Mouse (Mus musculus) adrenal gland (tissue): ENCODE results near the gene Nde1.

Experiments used
- intact Hi-C: fragments of 180-260 bp; cut with DNase I; formaldehyde crosslinking; loops from one replicate; pipeline ENCODE4 v1.15.1; 2025
- microRNA-seq, 2 experiments: library from miRNA; unstranded; fragments of <30 nt; microRNA quantifications; one replicate each; pipeline ENCODE4; 2019

The Nde1 gene

DNA sequence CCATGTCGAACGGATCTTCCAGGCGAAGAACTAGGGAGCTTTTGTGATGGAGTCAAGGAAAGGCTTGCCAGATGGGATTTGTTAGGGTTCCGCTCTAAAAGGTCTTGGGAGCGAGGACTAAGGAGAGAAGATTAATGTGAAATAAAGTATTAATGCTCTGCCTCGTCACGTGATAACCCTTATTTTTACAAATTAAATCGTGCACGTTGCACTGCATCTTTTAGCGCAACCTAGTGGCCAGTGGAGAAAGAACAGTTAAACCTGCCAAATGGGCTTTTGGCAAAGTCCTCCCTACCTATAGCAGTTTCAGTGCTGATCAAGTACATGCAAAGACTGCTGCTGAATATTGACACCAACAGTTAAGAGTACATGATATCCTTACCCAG lies 3.3 kb upstream of the Nde1 start:
- intact Hi-C loops: loop anchor here (5.0 kb wide), 1 partner anchor 257 kb away; the partner anchor contains the start of genes Mpv17l and Pdxdc1

DNA sequence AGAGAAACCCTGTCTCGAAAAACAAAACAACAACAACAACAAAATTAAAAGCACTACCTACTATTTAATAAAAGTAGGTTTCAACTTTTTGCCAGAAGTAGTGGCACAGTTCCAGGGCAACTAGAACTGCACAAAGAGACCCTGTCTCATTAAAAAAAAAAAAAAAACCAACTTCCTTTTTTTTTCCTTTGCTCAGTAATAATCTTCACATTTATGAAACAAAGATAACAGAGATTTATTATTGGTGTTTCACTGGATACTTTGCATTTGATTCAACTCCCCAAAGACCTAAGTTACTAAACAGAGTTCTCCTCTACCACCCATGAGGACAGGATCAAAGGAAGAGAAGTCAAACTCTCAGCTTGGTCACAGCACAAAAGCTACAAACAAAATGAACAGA lies 2.1 kb upstream of the Nde1 start:
- intact Hi-C loops: loop anchor here (5.0 kb wide), 1 partner anchor 259 kb away; the partner anchor contains the start of genes Mpv17l and Pdxdc1

GRCm38 (mm10) chr16:14163731-14164130 lies 656 bp downstream of the Nde1 start:
- intact Hi-C loops: loop anchor here (5.0 kb wide), 1 partner anchor 261 kb away; the partner anchor contains the start of genes Mpv17l and Pdxdc1

GRCm38 (mm10) chr16:14166490-14166889 lies 3.4 kb downstream of the Nde1 start:
- intact Hi-C loops: no loop called here

- intact Hi-C loops: no loop called here
Observed at GRCm38 (mm10) chr16:14169706-14170105, 6.6 kb downstream of the Nde1 start.

GRCm38 (mm10) chr16:14178041-14178440 lies 15.0 kb downstream of the Nde1 start:
- intact Hi-C loops: no loop called here

DNA sequence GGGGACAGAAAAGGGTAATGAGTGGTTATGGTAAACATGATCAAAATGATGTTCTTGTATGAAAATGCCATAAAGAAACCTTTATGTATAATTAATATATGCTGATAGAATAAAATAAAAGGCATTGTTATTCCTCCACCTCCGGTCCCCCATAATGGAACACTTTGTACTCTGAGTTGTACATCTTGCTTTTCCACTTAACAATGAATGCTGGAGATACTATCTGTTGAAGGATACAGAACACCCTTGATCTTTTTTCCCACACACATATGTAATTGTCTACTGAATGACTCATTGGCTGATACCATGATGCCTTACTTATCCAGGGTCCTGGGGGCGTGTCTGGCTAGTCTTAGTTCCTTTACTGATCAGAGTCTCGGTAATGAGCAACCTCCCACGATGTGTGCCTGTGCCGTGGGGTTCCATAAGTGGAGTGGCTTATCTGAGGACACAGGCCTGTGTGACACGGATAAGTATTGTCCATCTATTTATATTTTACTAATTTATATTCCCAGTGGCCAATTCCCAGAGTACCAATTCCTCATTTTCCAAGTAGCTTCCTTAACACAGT lies 17.2 kb downstream of the Nde1 start:
- intact Hi-C loops: no loop called here

DNA sequence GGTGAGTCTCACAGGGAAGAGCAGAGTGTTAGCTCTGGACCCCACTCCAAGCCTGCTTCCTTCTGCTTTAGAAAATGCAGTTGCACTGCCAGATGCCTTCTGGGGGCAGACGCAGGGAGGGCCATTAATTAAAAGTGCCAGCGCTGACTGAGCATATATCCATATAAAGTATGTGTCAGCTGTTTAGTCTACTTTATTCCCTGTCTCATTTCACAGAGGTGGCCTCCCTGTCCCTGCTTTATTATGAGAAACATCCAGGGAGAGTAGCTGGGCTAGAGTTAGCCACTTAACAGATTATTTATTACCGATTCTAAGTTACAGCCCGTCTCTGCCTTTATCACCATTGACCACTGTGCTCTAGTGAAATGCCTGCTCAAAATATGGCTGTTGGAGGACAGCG lies 19.3 kb downstream of the Nde1 start:
- intact Hi-C loops: no loop called here

- intact Hi-C loops: no loop called here
Observed at GRCm38 (mm10) chr16:14183856-14184255, 20.8 kb downstream of the Nde1 start.

GRCm38 (mm10) chr16:14185516-14185915 lies 22.4 kb downstream of the Nde1 start:
- intact Hi-C loops: no loop called here

DNA sequence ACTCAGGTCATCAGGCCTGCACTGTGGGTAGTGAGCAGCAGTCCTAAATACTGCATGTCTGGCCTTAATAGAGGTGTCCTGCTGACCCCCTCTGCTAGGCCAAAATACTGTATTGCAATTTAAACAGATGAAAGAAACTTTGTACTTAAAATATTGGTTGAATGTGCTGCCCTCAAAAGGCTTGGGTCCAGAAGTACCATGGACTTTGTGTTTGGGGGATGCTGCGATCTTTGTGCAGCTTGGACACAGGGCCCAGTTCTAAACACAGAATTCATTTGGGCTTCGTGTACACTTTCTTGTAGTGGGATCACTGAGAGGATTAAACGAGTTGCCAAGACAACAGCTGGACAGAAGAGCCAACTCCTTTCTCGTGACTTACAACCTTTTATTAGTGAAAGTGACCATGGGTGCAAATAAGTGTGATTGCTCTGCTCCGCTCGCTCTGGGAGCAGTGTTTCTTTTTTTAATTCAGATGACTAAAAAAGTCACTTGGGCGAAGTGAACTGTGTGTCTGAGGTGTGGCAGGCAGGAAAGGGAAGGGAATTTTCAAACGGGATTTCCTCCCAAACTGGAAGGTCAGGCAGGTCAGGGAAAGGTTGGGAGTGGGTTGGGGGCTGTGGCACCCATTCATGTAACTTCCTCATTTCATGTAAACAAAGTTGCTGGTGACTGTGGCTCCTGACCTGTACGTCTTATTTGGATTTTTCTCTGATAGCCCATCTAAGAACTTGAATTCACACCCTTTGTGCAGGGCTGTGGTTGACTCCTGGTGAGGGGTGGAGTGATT lies 31.3 kb downstream of the Nde1 start:
- intact Hi-C loops: loop anchor here (10.0 kb wide), 1 partner anchor 290 kb away; the partner anchor contains the start of genes Mpv17l and Pdxdc1

DNA sequence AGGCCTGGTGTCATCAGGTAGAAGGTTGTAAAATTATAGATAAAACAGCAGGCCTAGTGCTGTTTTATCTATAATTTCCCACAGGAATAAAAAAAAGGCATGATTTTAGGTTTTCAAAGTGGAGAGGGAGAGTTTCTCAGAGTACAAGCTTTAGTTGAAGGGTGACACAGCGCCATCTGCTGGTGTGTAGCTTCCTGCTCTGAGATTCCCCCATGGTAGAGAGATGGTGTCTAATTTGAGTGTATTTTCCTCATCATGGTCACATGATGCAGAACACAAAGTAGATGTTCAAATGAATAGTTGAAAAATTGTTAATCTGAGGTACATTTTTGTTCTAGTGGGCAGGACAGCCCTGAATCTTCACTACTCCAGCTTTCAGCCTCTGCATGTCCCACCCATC lies 32.4 kb downstream of the Nde1 start:
- intact Hi-C loops: loop anchor here (10.0 kb wide), 1 partner anchor 291 kb away; the partner anchor contains the start of genes Mpv17l and Pdxdc1

DNA sequence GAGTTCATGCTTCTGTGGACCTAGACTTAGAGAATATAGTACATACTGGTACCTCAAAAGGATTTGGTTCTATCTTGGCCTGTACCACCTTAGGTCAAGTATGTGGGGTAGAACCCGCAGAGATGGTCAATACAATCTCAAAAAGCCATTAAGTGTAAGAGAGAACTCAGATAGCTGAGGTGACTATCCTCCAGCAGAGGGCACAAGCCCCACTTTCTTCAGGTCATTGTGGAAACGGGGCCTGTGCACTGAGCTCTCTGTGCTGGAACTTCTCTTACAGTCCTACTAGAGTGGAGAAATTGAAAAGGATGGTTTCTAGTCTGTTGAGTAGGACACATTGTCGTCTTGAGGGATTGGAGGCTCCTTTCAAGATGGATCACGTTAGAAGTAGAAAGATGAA lies 35.7 kb downstream of the Nde1 start:
- intact Hi-C loops: loop anchor here (10.0 kb wide), 1 partner anchor 294 kb away; the partner anchor contains the start of genes Mpv17l and Pdxdc1

DNA sequence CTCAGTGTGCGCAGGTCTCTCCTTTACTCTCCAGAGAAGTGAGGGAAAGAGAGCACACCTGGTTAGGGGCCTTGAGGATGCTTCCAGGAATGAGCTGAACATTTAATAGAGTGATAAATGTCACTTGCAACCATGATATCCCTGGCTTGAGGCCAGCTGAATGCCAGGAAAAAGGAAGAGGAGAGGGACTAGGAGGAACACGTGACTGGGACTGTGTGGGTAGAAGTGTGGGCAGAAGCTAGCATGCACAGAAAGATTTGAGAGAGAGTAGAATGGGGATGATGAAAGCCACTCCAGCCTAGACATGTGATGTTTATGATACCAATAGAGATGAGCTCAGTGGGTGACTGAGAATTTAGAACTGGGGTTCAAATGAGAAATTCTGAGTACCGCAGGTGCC lies 52.1 kb downstream of the Nde1 start:
- intact Hi-C loops: no loop called here

DNA sequence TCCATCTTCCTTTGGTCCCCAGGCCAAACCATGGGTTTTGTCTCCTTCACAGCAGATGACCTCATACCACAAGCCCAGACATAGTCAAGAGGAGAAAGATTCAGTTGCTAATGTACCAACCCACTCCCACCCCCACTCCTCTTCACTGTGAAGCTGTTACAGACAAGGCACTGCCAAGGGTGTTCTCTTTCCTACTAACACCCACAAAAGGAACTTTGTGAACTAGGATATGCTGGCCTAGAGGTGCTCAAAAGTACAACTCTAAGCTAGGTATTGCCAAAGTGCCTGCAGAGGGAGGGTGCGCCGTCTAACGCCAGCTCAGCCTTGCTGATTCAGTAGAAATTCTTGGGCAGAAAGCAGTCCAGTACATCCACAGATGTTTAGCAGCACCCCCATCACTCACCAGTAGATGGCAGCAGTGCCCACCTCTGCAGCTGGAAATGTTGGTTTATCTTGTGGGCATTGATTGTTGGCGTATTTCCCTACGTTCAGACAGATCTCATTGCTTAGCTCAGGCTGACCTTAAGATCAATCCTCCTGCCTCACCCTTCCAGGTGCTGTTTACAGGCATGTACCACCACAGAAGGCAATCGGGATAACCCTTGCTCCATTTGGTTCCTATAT lies 74.1 kb downstream of the Nde1 start:
- intact Hi-C loops: loop anchor here (2.0 to 5.0 kb wide), 3 partner anchors 75 to 256 kb away; no protein-coding TSS in a partner anchor

DNA sequence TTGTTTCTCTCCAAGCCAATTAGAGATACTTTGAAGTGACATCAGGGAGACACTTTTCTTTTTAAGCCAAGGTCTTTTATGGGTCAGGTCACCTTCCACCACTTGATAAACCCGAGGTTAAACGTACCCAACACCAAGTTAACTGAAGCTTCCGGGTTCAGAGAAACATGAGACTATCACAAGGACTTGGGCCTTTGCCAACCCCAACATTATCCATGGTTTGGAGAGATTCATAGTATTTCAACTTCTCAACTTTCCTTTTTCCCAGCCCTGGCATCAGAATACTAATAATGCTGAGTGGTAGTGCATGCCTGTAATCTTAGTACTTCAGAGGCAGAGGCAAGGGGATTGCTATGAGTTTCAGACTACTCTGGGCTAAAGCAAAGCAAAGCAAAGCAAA lies 79.0 kb downstream of the Nde1 start:
- intact Hi-C loops: no loop called here

Small RNA genes lying within 50 kb of the gene (microRNA-seq; reads per million reads assigned to microRNA genes)
- 0 to 0.23 reads per million in 2 experiments for gene Gm27671
- gene Mir484: 922 to 1,731 reads per million in 2 experiments
